25 mouse cellular contexts compared by ENCODE assay signal in the genomic region with DNA sequence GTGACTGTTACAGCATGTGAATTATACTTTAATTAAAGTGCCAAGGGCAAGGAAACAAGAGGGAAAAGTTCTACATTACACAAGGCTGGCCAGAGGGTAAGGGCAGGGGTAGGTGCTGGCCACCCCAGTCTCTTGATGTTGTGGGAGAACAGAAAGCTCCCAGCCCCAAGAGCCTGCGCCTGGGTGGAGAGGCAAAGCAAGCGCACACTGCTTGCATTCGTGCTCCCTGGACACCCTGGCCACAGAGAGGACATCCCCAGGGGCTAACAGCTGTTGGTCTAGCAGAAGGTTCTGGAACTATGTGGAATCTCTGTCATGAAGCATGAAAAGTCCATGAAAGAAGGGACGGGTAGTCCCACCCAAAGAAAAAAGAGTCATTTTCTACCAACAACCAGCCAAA. TPM values are rescaled to one million over a fixed set of nuclear protein-coding genes. Genes with fewer than 3 reads are reported as not detected.
DNase-seq lines count a peak whose midpoint lies in the region; ATAC-seq and TF ChIP-seq lines count a peak whose summit lies in the region.
"Had no signal": no experiment of that assay in that cellular context is flagged by ENCODE, and none has a peak within 500 bp of the region (broad histone marks: within the 10 kb centered on the region; RNA-seq: fewer than 3 reads in every experiment).

No protein-coding gene starts in this region.

- H3K9ac ChIP-seq in heart, adult 2 months (ENCODE audit: low read depth, low read length): no peak overlapping the region
- H3K9ac ChIP-seq in heart, embryonic 13.5 days: no peak overlapping the region
- H3K9ac ChIP-seq in heart, postnatal 0 days (replicated peaks; ENCODE audit: low read depth, low read length): no peak overlapping the region
- H3K9ac ChIP-seq in liver, postnatal 0 days (replicated peaks): no peak overlapping the region
- H3K9ac ChIP-seq: embryonic facial prominence, embryonic 15.5 days; hindbrain, embryonic 13.5 days had no signal

- peaks cover 1% of the 10 kb centered on the region; the same call in 1 of the 2 replicates for H3K4me1 ChIP-seq in heart, adult 2 months (ENCODE audit: control insufficient read depth, insufficient read depth, low read length)
- H3K4me1 ChIP-seq in heart, embryonic 13.5 days: peaks cover 46% of the 10 kb centered on the region
- H3K4me1 ChIP-seq in heart, postnatal 0 days (ENCODE audit: control insufficient read depth, insufficient read depth): peaks cover 17% of the 10 kb centered on the region
- H3K4me1 ChIP-seq in liver, postnatal 0 days (ENCODE audit: insufficient read depth): peaks cover 12% of the 10 kb centered on the region

- H3K9me3 ChIP-seq in heart, embryonic 13.5 days: no peaks in the 10 kb centered on the region
- no peaks in the 10 kb centered on the region for H3K9me3 ChIP-seq in heart, postnatal 0 days (replicated peaks; ENCODE audit: control insufficient read depth, low read length)
- H3K9me3 ChIP-seq in liver, postnatal 0 days (ENCODE audit: low read length): no peaks in the 10 kb centered on the region
- H3K9me3 ChIP-seq: embryonic facial prominence, embryonic 15.5 days; forebrain, embryonic 10.5 days; G1E; hindbrain, embryonic 13.5 days had no signal

- no peak for ATAC-seq in heart, embryonic 13.5 days (ENCODE audit: extremely low read depth, insufficient number of reproducible peaks, low FRiP score, low TSS enrichment)
- ATAC-seq in heart, postnatal 0 days (ENCODE audit: insufficient read depth, low read depth): no peak
- no peak for ATAC-seq in liver, postnatal 0 days
- ATAC-seq: CD4-positive, CD25-positive, alpha-beta regulatory T cell, adult 4 months; forebrain, embryonic 14.5 days; hindbrain, postnatal 0 days had no signal

- no peak for TF ChIP-seq CTCF in heart, adult 2 months (IDR thresholded peaks at IDR 0.05)
- TF ChIP-seq CTCF in heart, postnatal 0 days (IDR thresholded peaks at IDR 0.05; ENCODE audit: low read depth): no peak
- no peak for TF ChIP-seq CTCF in liver, postnatal 0 days (IDR thresholded peaks at IDR 0.05; ENCODE audit: low read depth)

- TF ChIP-seq POLR2A in heart, adult 2 months (IDR thresholded peaks at IDR 0.05; ENCODE audit: insufficient read depth, low read depth, low read length): no peak

- no peaks in the 10 kb centered on the region for H3K36me3 ChIP-seq in heart, adult 2 months (ENCODE audit: control insufficient read depth, insufficient read depth, low read length)
- H3K36me3 ChIP-seq in heart, embryonic 13.5 days: no peaks in the 10 kb centered on the region
- H3K36me3 ChIP-seq in heart, postnatal 0 days (replicated peaks; ENCODE audit: control insufficient read depth, insufficient read depth, low read length): no peaks in the 10 kb centered on the region
- H3K36me3 ChIP-seq in liver, postnatal 0 days (replicated peaks; ENCODE audit: insufficient read depth, low read length): no peaks in the 10 kb centered on the region
- H3K36me3 ChIP-seq: embryonic facial prominence, embryonic 15.5 days; hindbrain, embryonic 13.5 days had no signal

- no peaks in the 10 kb centered on the region for H3K79me2 ChIP-seq in heart, adult 2 months (replicated peaks; ENCODE audit: control insufficient read depth, insufficient read depth, low read length)

- H3K4me2 ChIP-seq in heart, embryonic 13.5 days: 0 out of 2 replicates have a peak overlapping the region, but pooled peaks have one; percentile 12
- H3K4me2 ChIP-seq in heart, postnatal 0 days (ENCODE audit: low read depth, low read length): peak overlapping the region; percentile 22; the same call in 1 of the 2 replicates
- no peak overlapping the region for H3K4me2 ChIP-seq in liver, postnatal 0 days (ENCODE audit: low read depth, low read length)
- H3K4me2 ChIP-seq: embryonic facial prominence, embryonic 15.5 days; hindbrain, embryonic 13.5 days had no signal

- no peak overlapping the region; the same call in 1 of the 2 replicates for H3K27ac ChIP-seq in heart, adult 2 months
- peak overlapping the region; percentile 55; the same call in 1 of the 2 replicates for H3K27ac ChIP-seq in heart, embryonic 13.5 days (replicated peaks)
- H3K27ac ChIP-seq in heart, postnatal 0 days (ENCODE audit: low read depth): peak overlapping the region; percentile 63; the same call in 1 of the 2 replicates
- no peak overlapping the region for H3K27ac ChIP-seq in liver, postnatal 0 days (ENCODE audit: low read depth)
- H3K27ac ChIP-seq: embryonic facial prominence, embryonic 15.5 days; forebrain, embryonic 10.5 days; gastrocnemius, adult 2 months; hindbrain, embryonic 13.5 days; hindbrain, postnatal 0 days had no signal

- intact Hi-C loops in heart, adult 2 months (cut with DNase I): loop anchor here (5.0 kb wide), 1 partner anchor 39 kb away; no protein-coding TSS in a partner anchor
- intact Hi-C loops in heart, postnatal 10 days (cut with DNase I): no loop called here

- DNase-seq in heart, adult 11 months: peak; percentile 75
- no peak for DNase-seq in heart, adult 2 months
- no peak for DNase-seq in heart, adult 8-10 months (ENCODE audit: low spot score)
- no peak for DNase-seq in heart, postnatal 0 days (ENCODE audit: low spot score)
- DNase-seq in heart, postnatal 10 days: no peak
- DNase-seq in liver, postnatal 0 days: peak; percentile 11
- DNase-seq in layer of hippocampus, adult 9-11 months: no peak
- DNase-seq: adrenal gland, postnatal 10 days; B cell, adult 2 months; cerebellum, adult 11 months; cerebellum, adult 8-10 months; cerebellum, postnatal 14 days; embryo, embryonic 11 days; gastrocnemius, adult 2 months; gastrocnemius, postnatal 25 days; kidney, adult 11 months had no signal

- 83% methylated on average over 4 of the region's 4 CpGs for WGBS in heart, adult 2 months
- WGBS in heart, embryonic 13.5 days: 73% methylated on average over 4 of the region's 4 CpGs
- 75% methylated on average over 4 of the region's 4 CpGs for WGBS in heart, postnatal 0 days
- WGBS in liver, postnatal 0 days (ENCODE audit: insufficient replicate concordance): 82% methylated on average over 4 of the region's 4 CpGs

- no peak for TF ChIP-seq EP300 in heart, adult 2 months (IDR thresholded peaks at IDR 0.05; ENCODE audit: insufficient read depth, low read depth, low read length)
- no peak for TF ChIP-seq EP300 in heart, postnatal 0 days (IDR thresholded peaks at IDR 0.05; ENCODE audit: low read depth)
- no peak for TF ChIP-seq EP300 in liver, postnatal 0 days (IDR thresholded peaks at IDR 0.05; ENCODE audit: low read depth)

- no peaks in the 10 kb centered on the region; the same call in 1 of the 2 replicates for H3K27me3 ChIP-seq in heart, adult 2 months (ENCODE audit: control insufficient read depth, insufficient read depth, low read length)
- peaks cover 27% of the 10 kb centered on the region for H3K27me3 ChIP-seq in heart, embryonic 13.5 days (replicated peaks)
- H3K27me3 ChIP-seq in heart, postnatal 0 days (ENCODE audit: control insufficient read depth, insufficient read depth, low read length): 0 out of 2 replicates have a peak, but pooled peaks cover 3% of the 10 kb centered on the region
- peaks cover 19% of the 10 kb centered on the region for H3K27me3 ChIP-seq in liver, postnatal 0 days (ENCODE audit: insufficient read depth, low read length)

- no peak overlapping the region for H3K4me3 ChIP-seq in heart, adult 2 months
- no peak overlapping the region for H3K4me3 ChIP-seq in heart, embryonic 13.5 days
- no peak overlapping the region for H3K4me3 ChIP-seq in heart, postnatal 0 days (ENCODE audit: low read depth, low read length)
- H3K4me3 ChIP-seq in liver, postnatal 0 days (ENCODE audit: low read depth, low read length): no peak overlapping the region
- H3K4me3 ChIP-seq: embryonic facial prominence, embryonic 15.5 days; erythroblast, embryonic 14.5 days; forebrain, embryonic 10.5 days; hindbrain, embryonic 13.5 days had no signal

RNA-seq across cellular contexts. Expression of gene Emilin2, which starts 5.1 kb away (rescaled TPM):
- 10 to 100 TPM; 43.3 to 43.5 TPM for total RNA-seq in heart, adult 2 months (2021)
- 37.2 and 39.3 TPM in 2 replicates for polyA plus RNA-seq in heart, adult 2 months (2012; rRNA removed)
- 47.4 and 51.7 TPM in 2 replicates for polyA plus RNA-seq in heart, embryonic 13.5 days (2015; fragmentation: Nextera tagmentation; extraction: Ambion mirVana)
- 10 to 100 TPM; 25.3 to 46.2 (median 41.1) TPM for total RNA-seq in heart, adult 8-10 months (2022)
- total RNA-seq in heart, postnatal 0 days (2014; rRNA removed; ENCODE audit: low replicate concordance): 86.4 and 107 TPM in 2 replicates
- 58.5 and 65.3 TPM in 2 replicates for polyA plus RNA-seq in heart, postnatal 0 days (2015; fragmentation: Nextera tagmentation; extraction: Ambion mirVana)
- 100 to 1,000 TPM; 185 to 196 TPM for total RNA-seq in heart, postnatal 10 days (2021)
- polyA plus RNA-seq in liver, postnatal 0 days (2015; fragmentation: Nextera tagmentation; extraction: Ambion mirVana): 10.0 and 12.0 TPM in 2 replicates
- polyA plus RNA-seq: CD4-positive, CD25-positive, alpha-beta regulatory T cell, adult 4 months had no signal

Comparison
In these comparisons a context has a peak if more than half of its experiments do, and no peak if none do; other contexts are left out.
1. DNase-seq: peak in heart, adult 11 months (single experiment) and liver, postnatal 0 days (single experiment); none in heart, adult 2 months (0 of 2), heart, adult 8-10 months (single experiment), heart, postnatal 0 days (single experiment), heart, postnatal 10 days (0 of 2) and layer of hippocampus, adult 9-11 months (single experiment).
2. H3K27ac ChIP-seq: peak in heart, embryonic 13.5 days (single experiment) and heart, postnatal 0 days (single experiment); none in heart, adult 2 months (single experiment) and liver, postnatal 0 days (single experiment).